Mouse (Mus musculus) gastrocnemius, postnatal 25 days (tissue): Measurements from ENCODE around the gene Hmg20b. TPM values are rescaled to one million over a fixed set of nuclear protein-coding genes. Genes with fewer than 3 reads are reported as not detected.

Experiments
- DNase-seq: peaks from one replicate; pipeline ENCODE4 v3.0.0; 2022
- total RNA-seq, 2 experiments: library from RNA; stranded (reverse); gene quantifications; 1 replicate in 1 of 2; 2 replicates in 1 of 2; pipeline ENCODE4 v1.2.3; 2021

The Hmg20b gene
- total RNA-seq, 2 experiments from 2014 or later, result 22.9 to 29.6 TPM

GRCm38 (mm10) chr10:81354738-81355477, 4.6 kb upstream of the Hmg20b start:
- DNase-seq, result no peak

- DNase-seq, result no peak
Measured at GRCm38 (mm10) chr10:81351678-81352291, 1.5 kb upstream of the Hmg20b start.

GRCm38 (mm10) chr10:81349961-81350350, 324 bp downstream of the Hmg20b start:
- DNase-seq, result no peak

- no peak for DNase-seq
Measured at GRCm38 (mm10) chr10:81349146-81349545, 1.1 kb downstream of the Hmg20b start.

GRCm38 (mm10) chr10:81346453-81347067, 3.7 kb downstream of the Hmg20b start:
- no peak for DNase-seq

GRCm38 (mm10) chr10:81345162-81345534, 5.1 kb downstream of the Hmg20b start:
- no peak for DNase-seq

- no peak for DNase-seq
Measured at GRCm38 (mm10) chr10:81344421-81345161, 5.7 kb downstream of the Hmg20b start.

GRCm38 (mm10) chr10:81342686-81343505, 7.4 kb downstream of the Hmg20b start, which contains the start of gene Gipc3:
Gipc3 (minus strand) TSS chr10:81343266.
- no peak for DNase-seq

GRCm38 (mm10) chr10:81341333-81341949, 8.8 kb downstream of the Hmg20b start:
- no peak for DNase-seq

- DNase-seq, result no peak
Measured at GRCm38 (mm10) chr10:81340551-81341332, 9.5 kb downstream of the Hmg20b start.

- DNase-seq, result no peak
Measured at GRCm38 (mm10) chr10:81336558-81336957, 13.7 kb downstream of the Hmg20b start.

GRCm38 (mm10) chr10:81335393-81336340, 14.6 kb downstream of the Hmg20b start:
- no peak for DNase-seq

- no peak for DNase-seq
Measured at GRCm38 (mm10) chr10:81334324-81334723, 16.0 kb downstream of the Hmg20b start.

- no peak for DNase-seq
Measured at GRCm38 (mm10) chr10:81332277-81332676, 18.0 kb downstream of the Hmg20b start.

GRCm38 (mm10) chr10:81330007-81330406, 20.3 kb downstream of the Hmg20b start:
- DNase-seq, result peak; percentile 58

GRCm38 (mm10) chr10:81329194-81329975, 20.9 kb downstream of the Hmg20b start:
- no peak for DNase-seq

- DNase-seq, result peak; percentile 70
Measured at GRCm38 (mm10) chr10:81328386-81328785, 21.9 kb downstream of the Hmg20b start, which contains the start of gene Tbxa2r. Tbxa2r (plus strand) TSS chr10:81328731.

- no peak for DNase-seq
Measured at GRCm38 (mm10) chr10:81327959-81328358, 22.3 kb downstream of the Hmg20b start.
